ENCODE assay signal across 8 mouse cellular contexts in the genomic region with DNA sequence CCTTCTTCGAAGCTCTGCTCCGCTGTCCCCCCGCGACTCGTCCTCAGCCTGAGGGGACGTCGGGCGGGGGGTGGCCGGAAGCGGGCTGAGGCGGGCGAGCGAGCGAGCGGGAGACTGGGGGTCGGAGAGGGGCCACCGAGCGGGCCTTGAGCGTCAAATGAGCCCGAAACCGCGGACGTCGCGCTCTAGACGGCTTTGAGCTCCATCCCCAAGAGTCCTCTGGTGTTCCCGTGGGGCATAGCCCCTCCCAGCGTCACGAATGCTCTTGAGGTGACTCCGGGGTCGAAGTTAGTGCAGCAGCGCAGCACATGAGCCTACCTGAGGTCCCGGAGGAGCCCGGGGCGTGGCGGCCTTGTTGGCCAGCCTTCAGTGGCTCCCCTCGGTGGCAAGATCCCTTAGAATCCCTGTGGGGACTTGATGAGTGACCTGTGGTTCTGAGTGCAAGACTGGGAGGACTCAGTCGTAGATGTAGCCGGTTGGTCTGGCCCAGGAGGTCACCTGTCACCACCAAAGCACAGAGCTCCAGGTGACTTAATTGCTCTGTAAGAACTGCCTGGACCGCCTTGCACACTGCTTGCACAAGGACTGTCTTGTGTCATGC. TPM values are rescaled to one million over a fixed set of nuclear protein-coding genes. Genes with fewer than 3 reads are reported as not detected.
DNase-seq lines count a peak whose midpoint lies in the region; ATAC-seq and TF ChIP-seq lines count a peak whose summit lies in the region.

No protein-coding gene starts in this region.

- no peaks in the 10 kb centered on the region for H3K27me3 ChIP-seq in heart, embryonic 14.5 days (ENCODE audit: control insufficient read depth, insufficient read depth, low read length)
- H3K27me3 ChIP-seq in limb, embryonic 12.5 days = no peaks in the 10 kb centered on the region
- H3K27me3 ChIP-seq in midbrain, postnatal 0 days (ENCODE audit: insufficient read depth, low read length) = no peaks in the 10 kb centered on the region

- peak overlapping the region; percentile 92 for H3K27ac ChIP-seq in heart, embryonic 14.5 days (replicated peaks in 1 of 2; ENCODE audit: control insufficient read depth in 1 of 2, insufficient read depth in 1 of 2, low read depth in 2 of 2, low read length in 2 of 2)
- H3K27ac ChIP-seq in bone marrow, adult 2 months (ENCODE audit: control insufficient read depth, insufficient read depth, low read depth, low read length, poor library complexity) = peak overlapping the region; percentile 91
- peak overlapping the region; percentile 82 for H3K27ac ChIP-seq in limb, embryonic 12.5 days
- H3K27ac ChIP-seq in midbrain, postnatal 0 days (ENCODE audit: low read depth, low read length) = peak overlapping the region; percentile 63

- H3K9me3 ChIP-seq in heart, embryonic 14.5 days (ENCODE audit: control insufficient read depth, low read length) = no peaks in the 10 kb centered on the region
- H3K9me3 ChIP-seq in limb, embryonic 12.5 days = no peaks in the 10 kb centered on the region
- no peaks in the 10 kb centered on the region for H3K9me3 ChIP-seq in midbrain, postnatal 0 days (ENCODE audit: low read length)

- WGBS in heart, embryonic 14.5 days = under 1% methylated on average over 40 of the region's 40 CpGs
- WGBS in bone marrow, adult 2 months = under 1% methylated on average over 40 of the region's 40 CpGs
- 1% methylated on average over 40 of the region's 40 CpGs for WGBS in limb, embryonic 12.5 days
- WGBS in midbrain, postnatal 0 days = 1% methylated on average over 40 of the region's 40 CpGs

- no peaks in the 10 kb centered on the region for H3K36me3 ChIP-seq in heart, embryonic 14.5 days (ENCODE audit: control insufficient read depth, insufficient read depth, low read length)
- no peaks in the 10 kb centered on the region for H3K36me3 ChIP-seq in limb, embryonic 12.5 days
- H3K36me3 ChIP-seq in midbrain, postnatal 0 days (ENCODE audit: insufficient read depth, low read length) = no peaks in the 10 kb centered on the region

- ATAC-seq in heart, embryonic 14.5 days (ENCODE audit: insufficient number of reproducible peaks, insufficient read depth, low FRiP score, low read depth) = peak; percentile 74
- peak; percentile 73 for ATAC-seq in CD4-positive, CD25-positive, alpha-beta regulatory T cell, adult 4 months
- peak; percentile 48 for ATAC-seq in limb, embryonic 12.5 days (ENCODE audit: insufficient number of reproducible peaks, insufficient read depth, low FRiP score, low TSS enrichment, low read depth)
- ATAC-seq in midbrain, postnatal 0 days (ENCODE audit: low FRiP score) = peak; percentile 81

- peak overlapping the region; percentile 89 for H3K4me2 ChIP-seq in heart, embryonic 14.5 days (ENCODE audit: low read length)
- peak overlapping the region; percentile 87 for H3K4me2 ChIP-seq in limb, embryonic 12.5 days
- peak overlapping the region; percentile 81 for H3K4me2 ChIP-seq in midbrain, postnatal 0 days (ENCODE audit: low read depth, low read length, poor library complexity, severe bottlenecking)

- TF ChIP-seq POLR2A in bone marrow, adult 2 months (IDR thresholded peaks at IDR 0.05; ENCODE audit: borderline replicate concordance, control insufficient read depth, low read depth, low read length) = no peak

- peak overlapping the region; percentile 95 for H3K9ac ChIP-seq in heart, embryonic 14.5 days (ENCODE audit: low read length)
- peak overlapping the region; percentile 86 for H3K9ac ChIP-seq in limb, embryonic 12.5 days (replicated peaks)
- peak overlapping the region; percentile 92 for H3K9ac ChIP-seq in midbrain, postnatal 0 days (replicated peaks; ENCODE audit: low read length, poor library complexity, severe bottlenecking)

- TF ChIP-seq CTCF in bone marrow, adult 2 months (IDR thresholded peaks at IDR 0.05; ENCODE audit: control insufficient read depth, insufficient read depth, low read length) = no peak
- no peak for TF ChIP-seq CTCF in midbrain, postnatal 0 days (IDR thresholded peaks at IDR 0.05)

- DNase-seq in heart, adult 9 months (ENCODE audit: low spot score in 2 of 2) = no peak
- peak; percentile 59 for DNase-seq in gonadal fat pad, adult 2 months (ENCODE audit: low read depth)
- no peak for DNase-seq in midbrain, postnatal 0 days (ENCODE audit: low spot score)
- DNase-seq in testis, postnatal 10 days (ENCODE audit: low spot score) = no peak

- H3K4me3 ChIP-seq in heart, embryonic 14.5 days (ENCODE audit: control insufficient read depth in 1 of 2, insufficient read depth in 1 of 2, low read depth in 1 of 2, low read length in 2 of 2) = peak overlapping the region; percentile 96 to 98
- peak overlapping the region; percentile 93 for H3K4me3 ChIP-seq in bone marrow, adult 2 months (replicated peaks; ENCODE audit: control insufficient read depth, low read depth, low read length)
- H3K4me3 ChIP-seq in limb, embryonic 12.5 days (replicated peaks) = peak overlapping the region; percentile 75
- H3K4me3 ChIP-seq in midbrain, postnatal 0 days (ENCODE audit: low read depth, low read length) = peak overlapping the region; percentile 97

- peaks cover 0 to 23% of the 10 kb centered on the region in 2 experiments; a peak in 1 of 4 replicates for H3K4me1 ChIP-seq in heart, embryonic 14.5 days (ENCODE audit: control insufficient read depth in 2 of 2, insufficient read depth in 2 of 2, low read length in 2 of 2)
- H3K4me1 ChIP-seq in bone marrow, adult 2 months (ENCODE audit: control insufficient read depth, insufficient read depth, low read length) = peaks cover 10% of the 10 kb centered on the region
- H3K4me1 ChIP-seq in limb, embryonic 12.5 days (replicated peaks) = peaks cover 19% of the 10 kb centered on the region
- peaks cover 9% of the 10 kb centered on the region; the same call in 1 of the 2 replicates for H3K4me1 ChIP-seq in midbrain, postnatal 0 days (ENCODE audit: insufficient read depth, low read length)

RNA-seq across cellular contexts. Expression of a gene that starts 0.5 kb away (rescaled TPM):
- polyA plus RNA-seq in heart, embryonic 14.5 days (2014; fragmentation: Nextera tagmentation; extraction: Ambion mirVana) = 87.1 and 103 TPM in 2 replicates
- polyA plus RNA-seq in CD4-positive, CD25-positive, alpha-beta regulatory T cell, adult 4 months (2017; shearing (Covaris generic)) = 100 to 1,000 TPM; 114 to 119 TPM
- 11.3 and 31.1 TPM in 2 replicates for polyA plus RNA-seq in bone marrow, adult 2 months (2011; ENCODE audit: insufficient read depth, insufficient read length, low replicate concordance, missing spikeins)
- polyA plus RNA-seq in gonadal fat pad, adult 2 months (2012; rRNA removed) = 49.5 and 53.2 TPM in 2 replicates
- polyA plus RNA-seq in limb, embryonic 12.5 days (2016; fragmentation: Nextera tagmentation; extraction: Ambion mirVana) = 102 and 106 TPM in 2 replicates
- 37.9 and 43.2 TPM in 2 replicates for total RNA-seq in midbrain, postnatal 0 days (2014; rRNA removed)
- polyA plus RNA-seq in midbrain, postnatal 0 days (2015; fragmentation: Nextera tagmentation; extraction: Ambion mirVana) = 92.7 and 102 TPM in 2 replicates

RNA-seq across cellular contexts. Expression of a gene that starts 7.5 kb away (rescaled TPM):
- polyA plus RNA-seq in heart, embryonic 14.5 days (2014; fragmentation: Nextera tagmentation; extraction: Ambion mirVana) = 28.4 and 36.1 TPM in 2 replicates
- polyA plus RNA-seq in CD4-positive, CD25-positive, alpha-beta regulatory T cell, adult 4 months (2017; shearing (Covaris generic)) = 10 to 100 TPM in 1 of 2 experiments, 1 to 10 TPM in 1; 7.4 to 10.3 TPM
- 27.3 and 32.5 TPM in 2 replicates for polyA plus RNA-seq in bone marrow, adult 2 months (2011; ENCODE audit: insufficient read depth, insufficient read length, low replicate concordance, missing spikeins)
- 9.5 and 10.4 TPM in 2 replicates for polyA plus RNA-seq in gonadal fat pad, adult 2 months (2012; rRNA removed)
- 179 and 191 TPM in 2 replicates for polyA plus RNA-seq in limb, embryonic 12.5 days (2016; fragmentation: Nextera tagmentation; extraction: Ambion mirVana)
- 27.5 and 33.5 TPM in 2 replicates for total RNA-seq in midbrain, postnatal 0 days (2014; rRNA removed)
- polyA plus RNA-seq in midbrain, postnatal 0 days (2015; fragmentation: Nextera tagmentation; extraction: Ambion mirVana) = 37.1 and 41.2 TPM in 2 replicates

RNA-seq across cellular contexts. Expression of a gene that starts 47.1 kb away (rescaled TPM):
- polyA plus RNA-seq in heart, embryonic 14.5 days (2014; fragmentation: Nextera tagmentation; extraction: Ambion mirVana) = 11.9 TPM in 2 replicates
- polyA plus RNA-seq in CD4-positive, CD25-positive, alpha-beta regulatory T cell, adult 4 months (2017; shearing (Covaris generic)) = 100 to 1,000 TPM; 102 to 174 TPM
- polyA plus RNA-seq in bone marrow, adult 2 months (2011; ENCODE audit: insufficient read depth, insufficient read length, low replicate concordance, missing spikeins) = 48.7 and 102 TPM in 2 replicates
- polyA plus RNA-seq in gonadal fat pad, adult 2 months (2012; rRNA removed) = 40.2 and 44.5 TPM in 2 replicates
- 18.6 and 19.6 TPM in 2 replicates for polyA plus RNA-seq in limb, embryonic 12.5 days (2016; fragmentation: Nextera tagmentation; extraction: Ambion mirVana)
- total RNA-seq in midbrain, postnatal 0 days (2014; rRNA removed) = 31.1 and 39.8 TPM in 2 replicates
- polyA plus RNA-seq in midbrain, postnatal 0 days (2015; fragmentation: Nextera tagmentation; extraction: Ambion mirVana) = 28.7 and 31.9 TPM in 2 replicates
